Mouse (Mus musculus) 3T3-L1 (cell line): ENCODE measurements at regions not wholly inside any gene's neighbourhood (a gene's known extent, or its start where the extent isn't known, plus 50 kb on each side); places are given as distances from the start of the nearest gene placed in this dataset.
A peak's percentile ranks its signal among the peaks of the same experiment; 100 is the strongest.
"Not testable (repeated sequence)": the region's sequence is repeated elsewhere in the genome, so short reads cannot be mapped to it uniquely, and the experiment has no call there.

Source experiments
- DNase-seq: peaks from one replicate; pipeline ENCODE4 v3.0.0-alpha.2; 2015; ENCODE audit warnings: low read depth, low spot score

DNA sequence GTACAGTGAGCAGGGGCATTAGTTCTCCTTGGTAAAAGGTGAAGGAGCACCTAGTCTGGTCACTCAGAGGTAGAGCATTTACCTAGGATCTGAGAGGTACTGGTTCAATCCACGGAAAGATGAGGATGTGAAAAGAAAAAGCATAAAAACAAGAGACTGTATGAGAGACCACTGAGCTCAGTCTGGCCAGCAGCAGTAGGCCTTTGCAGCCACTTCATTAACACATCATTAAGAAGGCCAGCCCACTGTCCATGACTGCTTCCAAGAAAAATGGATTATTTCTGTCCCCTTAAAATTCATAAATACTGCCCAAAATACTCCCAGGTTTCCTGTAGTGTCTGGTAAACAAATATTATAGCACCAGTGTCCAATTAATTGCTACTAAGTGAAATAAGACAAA is 499.3 kb upstream of the 4930578C19Rik start:
- no peak for DNase-seq

DNA sequence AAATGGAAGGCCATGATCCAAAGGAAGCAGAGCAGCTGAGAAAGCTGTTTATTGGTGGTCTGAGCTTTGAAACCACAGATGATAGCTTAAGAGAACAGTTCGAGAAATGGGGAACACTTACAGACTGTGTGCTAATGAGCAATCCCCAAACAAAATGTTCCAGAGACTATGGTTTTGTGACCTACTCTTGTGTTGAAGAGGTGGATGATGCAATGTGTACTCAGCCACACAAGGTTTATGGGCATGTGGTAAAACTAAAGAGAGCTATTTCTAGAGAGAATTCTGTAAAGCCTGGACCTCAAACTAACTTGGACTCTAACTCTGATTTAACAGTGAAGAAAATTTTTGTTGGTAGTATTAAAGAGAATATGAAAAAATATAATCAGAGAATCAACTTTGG is 481.4 kb upstream of the 4930578C19Rik start:
- no peak for DNase-seq

DNA sequence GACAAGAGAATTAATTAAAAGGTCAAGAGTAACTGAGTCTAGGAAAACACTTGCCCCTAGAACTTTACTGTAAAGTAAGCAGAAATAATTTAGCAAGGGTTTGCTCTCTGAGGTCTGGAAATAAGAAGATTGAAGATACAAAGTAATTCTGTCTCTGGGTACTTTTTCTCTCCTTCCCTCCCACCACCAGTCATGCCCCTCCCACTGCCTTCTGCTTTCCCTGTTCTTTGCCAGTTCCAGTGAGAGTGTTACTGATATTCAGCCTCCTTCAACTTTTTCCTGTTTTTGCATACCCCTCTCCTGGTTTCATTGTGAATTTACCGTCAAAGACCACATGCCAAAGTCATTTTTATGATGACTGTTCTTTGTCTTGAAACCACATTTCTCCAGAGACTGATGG is 472.1 kb upstream of the 4930578C19Rik start:
- no peak for DNase-seq

DNA sequence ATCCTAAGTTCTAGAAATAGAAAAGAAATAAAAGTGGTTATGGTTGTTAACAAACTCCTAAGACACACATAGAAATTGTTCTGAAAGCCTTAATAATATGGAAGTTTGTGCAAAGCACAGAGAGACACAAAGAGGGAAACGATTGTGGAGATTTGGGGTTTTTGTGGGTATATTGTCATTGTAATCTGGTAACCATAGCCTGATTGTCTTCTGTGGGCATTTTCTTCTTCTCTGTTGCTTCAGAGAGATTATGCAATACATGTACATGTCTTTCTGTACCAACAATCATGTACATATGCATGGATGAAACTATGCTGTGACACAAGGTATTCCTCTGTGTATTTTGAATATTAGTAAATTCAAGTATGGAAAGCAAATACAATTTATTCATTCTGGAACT is 461.9 kb upstream of the 4930578C19Rik start:
- no peak for DNase-seq

DNA sequence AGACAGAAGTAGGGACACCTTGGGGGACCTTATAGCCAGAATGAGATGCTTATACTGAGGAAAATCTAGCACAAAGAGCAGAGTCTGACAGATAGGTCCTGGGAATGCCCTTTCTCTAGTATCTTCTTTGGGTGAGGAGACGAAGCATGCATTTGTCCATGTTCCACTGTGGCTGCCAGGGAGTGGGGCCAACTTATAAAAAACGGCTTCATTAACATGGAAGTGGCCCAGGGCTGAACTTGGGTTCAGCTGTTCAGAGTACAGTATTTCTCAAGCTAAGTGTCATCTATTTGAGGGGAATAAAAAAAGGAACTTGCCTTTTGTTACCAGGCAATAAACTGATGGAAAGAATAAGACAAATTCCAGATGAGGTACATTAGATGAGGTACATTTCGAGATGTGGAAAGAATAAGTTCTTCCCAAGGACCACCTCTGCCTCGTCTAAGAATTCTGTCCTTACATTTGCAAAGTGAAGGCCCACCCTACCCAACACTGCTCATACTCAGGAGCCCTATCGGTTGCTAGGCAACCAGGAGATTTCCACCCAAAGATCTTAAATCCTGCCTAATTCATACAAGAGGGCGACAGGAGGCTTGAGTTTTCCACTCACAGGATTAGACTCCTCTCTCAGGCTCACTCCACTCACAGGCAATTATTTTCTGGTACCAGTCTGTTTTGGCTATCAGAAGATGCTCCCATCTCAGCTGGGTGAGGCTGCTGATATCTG is 460.3 kb upstream of the 4930578C19Rik start:
- DNase-seq = no peak

GRCm38 (mm10) chrX:18882784-18883171 is 421.6 kb upstream of the 4930578C19Rik start:
- DNase-seq = no peak

DNA sequence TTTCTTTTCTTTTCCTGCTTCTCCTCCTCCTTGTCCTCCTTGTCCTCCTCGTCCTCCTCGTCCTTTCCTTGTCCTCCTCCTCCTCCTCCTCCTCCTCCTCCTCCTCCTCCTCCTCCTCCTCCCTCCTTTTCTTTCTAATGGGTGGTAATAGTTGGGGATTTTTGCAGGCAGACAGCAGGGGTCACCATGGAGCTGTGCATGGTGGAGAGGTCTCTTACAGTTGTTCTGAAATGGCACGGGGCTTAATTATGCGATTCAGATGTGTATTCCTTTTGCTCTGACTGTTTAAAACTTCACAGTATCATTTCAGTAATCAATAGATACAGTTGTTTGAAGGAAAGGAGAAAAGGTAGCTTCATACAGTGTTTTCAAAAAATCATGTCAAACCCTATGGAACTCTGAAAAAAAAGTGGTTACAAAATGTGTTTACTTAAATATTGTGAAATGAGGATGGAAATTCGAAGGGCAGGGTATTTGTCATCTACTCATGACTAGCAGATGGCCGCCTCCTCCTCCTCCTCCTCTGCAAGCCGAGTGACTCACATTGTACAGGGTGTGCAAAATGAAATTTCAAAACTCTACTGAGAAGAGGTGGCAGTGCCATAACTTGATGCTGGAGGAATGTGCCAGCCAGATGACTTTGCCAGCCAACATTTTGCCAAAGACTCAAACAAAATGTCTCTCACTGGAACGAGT is 421.0 kb upstream of the 4930578C19Rik start:
- DNase-seq = peak; percentile 88

- DNase-seq = peak; percentile 52
Measured at GRCm38 (mm10) chrX:18875734-18876133, 414.5 kb upstream of the 4930578C19Rik start.

GRCm38 (mm10) chrX:18874051-18874450 is 412.9 kb upstream of the 4930578C19Rik start:
- DNase-seq = peak; percentile 97

GRCm38 (mm10) chrX:18838668-18839067 is 377.5 kb upstream of the 4930578C19Rik start:
- no peak for DNase-seq

DNA sequence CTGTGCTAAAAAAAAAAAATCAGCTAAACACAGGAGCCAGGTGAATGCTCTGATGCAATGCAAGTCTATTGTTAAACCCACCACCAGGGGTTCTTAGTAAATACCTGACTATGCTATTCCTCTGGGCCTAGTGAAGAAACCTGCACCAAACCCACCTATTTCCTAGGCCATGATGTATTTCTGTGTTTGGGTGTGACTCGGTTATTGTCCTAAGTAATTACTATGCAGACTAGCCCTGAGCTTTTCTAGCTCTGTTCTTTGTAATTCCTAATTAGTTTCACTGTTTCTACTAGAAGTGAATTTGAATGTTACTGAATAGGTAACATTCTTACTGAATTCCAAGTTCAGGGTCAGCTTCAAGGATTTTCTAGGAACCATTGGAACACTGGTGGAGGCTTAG is 363.8 kb upstream of the 4930578C19Rik start:
- DNase-seq = not testable (repeated sequence)

DNA sequence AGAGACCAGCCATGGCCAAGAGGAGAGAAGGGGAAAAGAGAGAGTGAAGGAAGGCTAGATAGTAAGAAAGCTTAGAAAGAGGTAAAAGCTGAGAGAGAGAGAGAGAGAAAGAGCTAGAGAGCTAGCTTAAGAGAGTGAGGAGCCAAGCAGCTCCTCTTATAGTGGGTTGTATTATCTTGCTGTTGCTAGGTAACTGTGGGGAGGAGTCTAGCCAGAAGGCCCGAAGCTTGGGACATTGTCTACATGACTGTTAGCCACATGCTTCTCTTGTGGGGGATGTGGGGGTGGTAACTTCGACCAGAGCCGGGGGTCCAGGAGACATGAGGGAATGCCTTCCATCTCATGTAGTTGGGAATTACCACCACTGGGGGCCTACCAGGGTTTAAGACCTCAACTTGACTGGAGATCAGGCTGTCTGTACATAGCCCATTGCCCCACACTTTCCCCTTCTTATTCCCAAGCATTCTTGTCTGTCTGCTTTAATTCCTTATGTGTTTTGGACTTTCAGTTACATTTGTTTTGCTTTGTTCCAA is 353.3 kb upstream of the 4930578C19Rik start:
- peak; percentile 4 for DNase-seq
